Mouse (Mus musculus) right cerebral cortex, postnatal 14 days (tissue): ENCODE measurements around the gene Rubcnl.

Source experiments
- DNase-seq: peaks from one replicate; pipeline ENCODE4 v3.0.0; 2022

The Rubcnl gene

DNA sequence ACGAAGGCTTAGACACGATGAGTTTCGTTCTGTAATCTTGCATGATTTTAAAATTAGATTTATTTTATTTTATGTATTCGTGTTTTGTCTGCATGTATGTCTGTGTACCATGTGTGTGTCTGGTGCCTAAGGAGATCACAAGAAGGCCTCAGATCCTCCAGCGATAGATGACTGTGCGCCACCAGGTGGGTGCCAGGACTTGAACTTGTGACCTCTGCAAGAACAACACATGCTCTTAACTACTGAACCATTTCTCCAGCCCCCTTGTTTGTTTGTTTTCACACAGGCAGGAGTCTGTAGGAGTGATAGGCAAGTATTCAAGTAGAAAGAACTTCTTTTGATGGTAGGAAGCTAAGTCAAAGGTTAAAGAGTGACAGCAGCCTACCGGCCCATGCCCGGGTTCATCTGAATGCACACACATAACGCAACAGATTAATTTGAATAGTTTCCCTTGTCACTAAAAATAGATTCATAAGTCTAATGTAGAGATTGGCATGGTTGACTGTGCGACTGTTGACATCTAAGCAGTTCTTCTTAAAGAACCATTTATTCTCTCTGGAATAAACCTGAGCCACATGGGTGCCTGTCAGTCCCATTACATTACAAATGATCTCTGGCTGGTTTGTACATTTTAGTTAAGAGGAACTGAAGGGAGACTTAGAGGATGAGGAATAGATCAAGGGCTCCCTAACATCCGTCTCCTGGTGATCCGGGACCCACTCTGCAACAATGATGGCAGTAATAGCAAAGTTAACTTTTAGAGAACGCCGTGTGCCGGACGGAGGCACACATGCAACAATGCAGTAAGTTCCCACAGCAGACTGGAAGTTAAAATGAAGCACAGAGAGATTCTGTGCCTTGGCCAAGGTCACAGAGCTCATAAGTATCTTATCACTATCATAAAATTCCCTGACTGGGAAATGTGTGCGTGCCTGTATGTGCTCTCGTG is 2.3 kb downstream of the Rubcnl start:
- DNase-seq: no peak

DNA sequence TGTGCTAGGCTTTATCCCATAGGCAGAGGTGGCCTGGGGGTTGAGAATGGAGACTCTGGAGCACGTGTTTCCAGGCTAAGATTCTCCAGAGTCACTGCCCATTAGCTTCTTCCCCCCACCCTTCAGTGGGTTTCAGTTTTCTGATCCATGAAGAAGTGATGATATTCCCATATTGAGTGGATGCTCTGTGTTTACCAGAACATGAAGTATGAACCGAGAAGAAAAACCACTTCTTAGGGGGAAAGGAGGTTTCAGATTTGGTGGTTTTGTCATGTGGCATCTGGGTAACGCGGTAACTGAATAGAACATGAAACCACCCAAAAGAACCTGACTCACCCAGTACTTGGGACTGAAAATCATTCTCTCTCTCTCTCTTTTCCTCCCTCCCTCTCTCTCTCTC is 3.0 kb downstream of the Rubcnl start:
- DNase-seq: no peak

- DNase-seq: peak; percentile 51
These were observed 4.9 kb downstream of the Rubcnl start for GRCm38 (mm10) chr14:75020581-75021253.

DNA sequence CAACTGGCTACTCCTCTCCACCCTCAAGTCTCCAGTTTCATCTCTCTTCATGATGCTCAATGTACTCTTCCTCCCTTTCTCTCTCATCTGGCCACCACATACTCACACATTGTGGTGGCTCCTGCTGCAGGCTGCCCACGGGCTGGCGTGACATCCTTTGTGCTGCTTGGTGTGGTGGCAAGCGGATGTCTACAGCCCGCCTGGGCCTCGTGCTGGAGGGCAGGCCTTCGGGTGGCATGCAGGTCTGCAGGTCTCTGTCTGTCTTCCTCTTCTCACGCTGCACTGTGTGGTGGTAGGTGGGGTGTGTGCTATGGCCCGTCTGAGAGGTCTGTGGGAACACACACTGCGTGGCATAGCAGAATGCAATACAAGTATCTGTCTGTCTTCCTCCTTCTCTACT is 6.7 kb downstream of the Rubcnl start:
- no peak for DNase-seq

GRCm38 (mm10) chr14:75024793-75025710 is 9.2 kb downstream of the Rubcnl start:
- DNase-seq: no peak

DNA sequence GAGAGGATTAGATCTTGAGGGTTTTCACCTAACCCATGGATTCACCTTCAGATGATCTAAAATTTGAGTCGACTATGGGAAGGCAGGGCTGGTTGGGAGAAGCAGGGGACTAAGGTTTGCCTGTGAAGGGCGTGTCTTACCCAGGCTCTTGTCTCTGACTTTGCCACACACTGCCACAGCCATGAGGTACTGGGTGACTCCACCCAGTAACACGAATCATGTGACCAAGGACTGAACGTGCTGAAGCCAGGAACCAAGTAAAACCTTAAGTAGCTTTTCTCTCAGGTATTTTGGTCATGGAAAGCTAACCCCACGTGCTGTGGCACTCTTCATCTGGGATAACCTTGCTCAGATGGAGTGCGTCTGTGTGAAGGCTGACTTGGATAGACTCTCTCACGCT is 14.9 kb downstream of the Rubcnl start:
- no peak for DNase-seq

DNA sequence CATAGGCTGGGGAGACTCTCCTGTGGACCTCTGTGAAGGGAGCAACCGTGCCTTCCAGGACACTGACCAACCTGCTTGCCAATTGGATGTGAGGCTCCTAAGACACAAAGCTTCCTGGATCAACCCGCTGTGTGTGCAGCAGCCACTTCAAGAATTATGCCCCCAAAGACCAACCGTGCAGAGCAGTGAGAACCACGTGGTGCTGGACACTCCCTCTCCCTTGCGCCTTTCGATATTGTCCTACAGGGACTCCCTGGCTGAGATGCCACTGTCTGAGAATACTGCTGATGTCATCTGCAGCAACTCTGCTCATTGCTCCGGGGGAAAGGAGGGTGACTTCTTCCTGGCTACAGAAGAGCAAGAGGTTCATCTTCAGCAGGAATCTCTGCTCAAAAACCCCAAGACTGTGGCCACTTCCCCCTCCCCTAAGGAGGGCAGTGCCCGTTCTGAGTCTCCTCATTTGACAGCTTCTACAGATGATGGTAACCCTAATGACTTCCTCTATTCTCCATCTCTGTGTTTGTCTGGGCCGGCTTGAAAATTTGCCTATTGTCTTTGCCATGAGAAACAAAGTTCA is 16.3 kb downstream of the Rubcnl start:
- no peak for DNase-seq

DNA sequence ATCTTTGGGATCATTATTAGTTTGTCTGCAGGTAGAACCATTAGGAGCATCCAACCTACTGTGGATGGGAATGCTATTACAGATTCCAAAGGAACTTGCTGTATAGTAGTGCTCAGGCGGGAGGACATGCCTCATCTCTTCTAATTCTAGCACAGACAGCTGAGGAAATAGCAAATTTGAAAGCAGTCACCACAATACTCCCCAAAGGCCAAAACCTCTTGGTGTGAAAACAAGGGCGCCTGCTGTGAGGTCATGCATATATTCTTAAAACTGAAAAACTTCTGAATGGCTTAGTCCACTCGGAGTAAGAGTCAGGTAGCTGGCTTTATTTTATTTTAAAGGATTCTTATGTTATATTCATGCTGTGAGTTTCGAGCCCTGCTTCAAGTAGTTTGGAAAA is 16.9 kb downstream of the Rubcnl start:
- DNase-seq: no peak

- DNase-seq: no peak
These were observed 18.4 kb downstream of the Rubcnl start for GRCm38 (mm10) chr14:75034240-75034639.

GRCm38 (mm10) chr14:75035431-75035830 is 19.6 kb downstream of the Rubcnl start:
- DNase-seq: no peak

DNA sequence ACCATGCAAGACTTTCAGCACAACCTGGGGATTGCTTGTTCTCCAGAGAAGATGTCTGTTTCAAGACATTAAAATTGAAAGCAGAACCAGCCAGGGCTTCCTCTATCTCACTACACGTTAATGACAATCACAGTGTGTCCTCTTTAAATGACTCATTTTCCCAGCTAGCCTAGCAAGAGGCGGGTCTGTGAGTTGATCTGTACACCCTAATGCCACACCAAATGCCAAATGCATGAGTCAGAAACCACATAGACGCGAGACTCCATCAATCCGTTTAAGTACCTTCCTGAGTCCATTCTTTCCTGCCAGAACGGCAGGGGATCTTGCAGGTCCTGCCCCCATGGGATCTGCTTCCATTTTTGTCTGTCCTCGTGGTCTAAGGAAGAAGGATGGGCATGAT is 29.4 kb downstream of the Rubcnl start:
- DNase-seq: no peak

DNA sequence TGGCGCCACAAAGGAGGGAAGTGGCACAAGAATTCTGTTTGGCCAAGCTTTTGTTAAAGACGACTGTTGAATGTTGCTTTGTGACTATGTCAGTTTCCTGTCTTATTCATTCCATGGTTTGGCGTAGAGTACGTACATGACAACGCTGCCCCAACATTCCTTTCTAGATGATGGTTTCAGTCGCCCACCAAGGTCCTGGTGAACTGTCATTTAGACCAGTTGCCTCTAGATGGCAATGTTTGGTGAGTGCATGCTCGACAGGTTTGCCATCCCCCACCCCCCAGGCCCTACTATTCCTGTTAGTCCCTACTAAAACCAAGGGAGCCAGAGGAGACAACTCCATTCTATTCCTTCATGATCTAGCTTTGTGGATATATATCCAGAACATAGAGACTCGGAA is 36.6 kb downstream of the Rubcnl start:
- DNase-seq: no peak

DNA sequence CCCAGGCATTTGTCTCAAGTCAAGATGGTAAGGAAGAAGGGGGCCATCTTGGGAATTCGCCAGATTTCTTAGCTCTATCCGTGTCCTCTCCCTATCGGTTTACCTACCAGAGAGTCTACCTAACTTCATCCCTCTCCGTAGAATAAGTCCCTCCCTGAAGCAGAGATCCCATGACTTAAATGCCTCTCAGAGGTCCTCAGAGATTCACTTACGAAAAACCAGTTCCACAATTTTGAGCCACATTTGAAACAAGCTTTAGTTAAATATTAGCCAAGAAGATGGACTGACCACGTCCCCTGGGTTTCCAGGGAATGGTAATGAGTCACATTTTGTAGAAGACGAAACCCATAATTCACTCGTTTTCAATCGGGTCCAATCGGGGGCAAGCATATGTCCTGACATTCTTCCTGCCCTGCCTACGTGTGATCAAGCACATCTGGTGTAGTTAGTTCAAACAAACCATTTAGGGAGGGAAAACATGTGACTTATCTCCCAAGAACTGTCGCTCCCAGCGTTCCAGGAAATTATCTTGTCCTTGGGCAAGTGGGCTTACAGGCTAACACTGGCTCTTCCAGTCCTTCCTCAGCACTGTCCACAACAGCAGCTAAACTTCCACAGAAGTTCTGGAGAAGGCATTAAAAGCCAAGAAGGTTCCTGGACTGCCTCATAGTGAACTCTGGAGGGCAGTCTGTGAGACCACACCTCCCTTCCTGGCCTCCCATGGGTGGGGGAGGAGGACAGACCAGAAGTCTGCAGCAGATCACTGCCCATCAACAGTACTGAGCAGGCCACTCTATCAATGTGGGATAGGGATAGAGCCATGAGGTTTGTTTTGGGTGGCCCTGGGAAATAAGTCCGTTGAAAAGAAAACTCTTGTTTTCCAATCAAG is 38.9 kb downstream of the Rubcnl start:
- no peak for DNase-seq

DNA sequence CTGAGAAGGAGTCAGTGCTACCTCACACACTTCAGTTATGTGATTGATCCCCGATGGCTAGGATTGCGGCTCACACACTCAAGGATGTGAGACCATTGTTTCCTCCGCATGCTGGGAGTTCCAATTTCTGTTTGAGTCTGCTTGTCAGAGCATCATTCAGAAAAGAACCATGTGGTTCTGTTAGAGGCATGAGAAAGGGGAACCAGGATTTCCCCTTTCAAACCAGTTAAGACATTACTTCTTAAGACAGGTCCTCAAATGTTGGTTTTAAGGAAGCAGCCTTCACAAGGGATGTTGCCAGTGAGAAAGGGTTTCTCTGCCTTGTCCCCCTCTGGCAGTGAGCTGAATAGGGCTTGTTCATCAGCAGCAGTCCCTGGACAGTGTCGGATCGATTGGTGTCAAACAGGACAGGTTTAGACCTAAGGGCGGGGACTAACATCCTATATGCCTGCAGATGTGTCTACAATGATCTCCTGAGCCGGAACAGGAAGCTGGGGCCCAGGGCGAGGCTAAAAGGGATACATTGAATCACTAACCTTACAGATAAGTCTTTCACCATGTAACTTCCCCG is 41.1 kb downstream of the Rubcnl start:
- DNase-seq: no peak

DNA sequence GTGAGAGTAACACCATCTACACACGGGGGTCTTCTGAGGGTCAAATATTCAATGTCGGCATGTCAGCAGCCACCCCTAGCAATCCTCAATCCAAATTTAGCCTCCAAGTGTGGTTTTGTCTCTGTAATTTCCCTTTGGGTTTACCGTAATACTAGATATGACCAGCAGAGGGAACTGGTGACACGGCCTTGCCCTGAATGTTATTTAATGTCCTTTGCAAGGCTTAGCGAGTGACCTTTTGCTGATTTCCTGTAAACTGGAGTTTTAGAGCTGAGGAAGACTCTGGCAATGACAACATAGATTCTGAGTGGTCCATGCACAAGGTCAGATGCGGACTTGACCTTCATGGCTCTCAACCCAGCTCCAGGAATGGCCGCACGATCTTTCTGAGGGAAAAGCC is 44.7 kb downstream of the Rubcnl start:
- DNase-seq: no peak

DNA sequence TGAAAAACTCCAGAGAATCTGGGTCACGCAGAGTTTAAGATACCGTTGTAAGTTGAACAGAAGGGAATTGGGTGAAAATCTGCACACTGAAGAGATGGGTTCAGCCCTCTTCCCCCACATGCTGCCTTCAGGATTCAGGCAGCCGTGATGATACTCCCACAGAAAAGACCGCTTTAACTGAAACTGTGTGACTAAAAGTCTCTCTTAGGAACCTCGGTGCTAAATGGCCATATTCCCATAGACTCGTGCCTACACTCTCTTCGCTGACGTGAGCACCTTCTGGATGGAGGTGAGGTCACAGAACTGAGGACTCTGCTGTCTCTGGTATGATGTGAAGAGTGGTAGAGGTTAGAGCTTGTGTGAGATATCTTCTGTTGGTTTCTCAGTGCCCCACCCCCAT is 48.1 kb downstream of the Rubcnl start:
- DNase-seq: no peak

DNA sequence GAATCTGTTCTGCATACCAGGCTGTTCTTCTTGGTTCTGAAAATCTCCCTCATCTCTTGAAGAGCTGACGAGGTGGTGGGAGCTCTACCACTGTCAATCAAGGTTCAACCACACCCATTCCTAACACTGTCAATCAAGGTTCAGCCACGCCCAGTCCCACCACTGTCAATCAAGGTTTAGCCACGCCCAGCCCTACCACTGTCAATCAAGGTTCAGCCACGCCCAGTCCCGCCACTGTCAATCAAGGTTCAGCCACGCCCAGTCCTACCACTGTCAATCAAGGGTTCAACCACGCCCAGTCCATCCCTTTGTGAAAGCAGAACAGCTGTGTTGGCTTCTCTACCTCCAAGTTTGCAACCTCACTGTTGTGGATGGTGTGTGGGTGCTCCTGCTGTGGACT is 48.7 kb downstream of the Rubcnl start:
- no peak for DNase-seq

- no peak for DNase-seq
These were observed 49.4 kb downstream of the Rubcnl start for GRCm38 (mm10) chr14:75065211-75065610.

DNA sequence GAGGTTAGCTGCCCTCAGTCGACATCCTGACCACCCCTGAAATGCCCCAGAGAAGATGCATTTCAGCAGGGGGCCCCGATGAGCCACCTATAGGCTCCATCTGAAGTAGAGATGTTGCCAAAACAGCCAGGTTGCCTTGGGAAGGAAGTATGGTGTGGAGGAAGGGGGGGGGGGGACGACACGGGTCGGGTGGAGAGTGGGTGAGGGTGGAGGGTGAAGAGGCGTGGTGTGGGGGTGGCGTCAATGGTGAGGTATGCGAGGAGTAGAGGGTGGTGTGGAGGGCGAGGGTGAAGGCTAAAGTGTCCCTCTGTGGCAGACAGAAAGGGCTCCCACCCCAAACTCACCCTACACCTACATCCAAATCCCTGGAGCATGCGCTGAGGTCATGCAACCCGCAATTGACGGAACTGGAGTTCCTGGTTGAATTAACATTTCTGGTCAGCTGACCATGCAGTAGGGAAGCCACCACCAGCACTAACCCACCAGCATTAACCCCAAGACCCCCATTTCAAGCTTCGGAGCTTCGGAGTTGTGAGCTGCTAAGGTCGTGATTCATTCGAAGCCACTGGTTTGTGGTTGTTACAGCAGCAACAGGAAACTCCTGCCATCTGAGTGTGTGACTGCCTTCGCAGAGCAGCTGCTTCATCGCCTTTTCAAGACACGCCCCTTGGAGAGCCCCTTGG is 52.7 kb downstream of the Rubcnl start:
- no peak for DNase-seq

DNA sequence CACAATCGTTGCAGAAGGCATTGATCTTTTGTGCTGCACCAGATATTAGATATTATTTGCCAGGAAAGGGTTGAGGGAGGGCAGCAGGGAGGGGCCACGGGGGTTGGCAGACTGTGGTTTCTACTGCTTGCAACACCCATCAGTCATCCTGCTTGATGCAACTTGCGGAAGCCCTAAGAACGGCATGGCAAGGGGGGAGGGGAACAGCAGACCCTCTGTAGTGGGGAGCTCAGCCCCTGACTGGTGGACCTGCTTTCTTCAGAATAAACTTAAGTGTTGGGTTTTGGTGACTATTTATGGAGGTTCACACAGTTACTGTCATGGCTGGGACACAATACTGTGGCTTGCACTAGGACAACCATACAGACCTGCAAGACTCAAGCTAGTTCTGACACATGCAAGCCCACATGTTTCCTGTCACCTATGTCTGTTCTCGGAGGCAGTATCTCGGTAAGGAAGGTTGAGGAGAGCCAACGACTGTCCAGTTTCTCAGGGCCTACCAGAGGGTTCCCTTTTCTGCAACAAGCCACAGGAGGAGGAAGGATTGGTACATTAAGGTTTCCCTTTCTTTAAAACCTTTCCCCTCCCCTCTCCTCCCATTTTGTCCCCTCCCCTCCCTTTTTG is 53.6 kb downstream of the Rubcnl start:
- no peak for DNase-seq
